Mouse (Mus musculus): ENCODE results near the gene Atp2b2. TPM values are rescaled to one million over a fixed set of nuclear protein-coding genes. Genes with fewer than 3 reads are reported as not detected.
A peak's percentile ranks its signal among the peaks of the same experiment; 100 is the strongest.

Atp2b2 gene
- polyA plus RNA-seq, 1 experiment from 2014 or later: 22.0 TPM

DNA sequence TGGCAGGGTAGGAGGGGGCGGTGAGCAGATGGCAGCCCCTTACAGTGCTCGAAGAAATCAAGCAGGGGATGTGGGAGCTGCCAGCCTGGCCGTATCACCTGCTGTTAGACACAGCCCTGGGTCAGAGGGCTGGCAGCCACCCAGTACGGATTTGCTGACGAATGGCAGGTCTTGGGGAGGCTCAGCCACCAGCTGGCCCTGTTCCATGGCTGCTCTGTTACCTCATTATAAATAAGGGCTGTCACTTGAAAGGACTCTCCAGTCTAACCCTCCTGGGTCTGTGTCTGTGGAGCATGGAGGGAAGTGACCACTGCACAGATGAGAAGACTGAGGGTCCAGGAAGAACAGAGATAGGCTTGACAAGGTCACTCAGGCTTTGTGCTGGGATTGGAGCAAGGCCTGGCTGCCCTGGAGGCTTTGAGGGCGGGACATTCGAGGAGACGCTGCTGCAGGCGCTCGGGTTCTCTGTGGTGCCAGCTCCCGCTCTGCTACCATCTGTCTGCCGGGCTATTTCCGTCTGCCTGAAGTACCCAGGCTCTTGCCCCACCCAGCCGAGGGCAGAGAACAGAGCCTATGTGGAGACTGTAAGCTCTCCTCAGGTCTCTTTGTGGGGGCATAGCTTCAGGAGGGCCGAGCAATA is 181.6 kb downstream of the Atp2b2 start:
- H3K4me3 ChIP-seq: no peak overlapping the region
- H3K4me1 ChIP-seq (replicated peaks): peaks cover 64% of the 10 kb centered on the region
- peak overlapping the region; percentile 80 for H3K27ac ChIP-seq (replicated peaks)
- peak; percentile 71 for ATAC-seq (ENCODE audit: low read depth)
- H3K36me3 ChIP-seq: no peaks in the 10 kb centered on the region
- 23% methylated on average over 15 of the region's 15 CpGs for WGBS
- H3K4me2 ChIP-seq: no peak overlapping the region
- no peaks in the 10 kb centered on the region for H3K27me3 ChIP-seq
- H3K9ac ChIP-seq: no peak overlapping the region
- no peaks in the 10 kb centered on the region for H3K9me3 ChIP-seq

DNA sequence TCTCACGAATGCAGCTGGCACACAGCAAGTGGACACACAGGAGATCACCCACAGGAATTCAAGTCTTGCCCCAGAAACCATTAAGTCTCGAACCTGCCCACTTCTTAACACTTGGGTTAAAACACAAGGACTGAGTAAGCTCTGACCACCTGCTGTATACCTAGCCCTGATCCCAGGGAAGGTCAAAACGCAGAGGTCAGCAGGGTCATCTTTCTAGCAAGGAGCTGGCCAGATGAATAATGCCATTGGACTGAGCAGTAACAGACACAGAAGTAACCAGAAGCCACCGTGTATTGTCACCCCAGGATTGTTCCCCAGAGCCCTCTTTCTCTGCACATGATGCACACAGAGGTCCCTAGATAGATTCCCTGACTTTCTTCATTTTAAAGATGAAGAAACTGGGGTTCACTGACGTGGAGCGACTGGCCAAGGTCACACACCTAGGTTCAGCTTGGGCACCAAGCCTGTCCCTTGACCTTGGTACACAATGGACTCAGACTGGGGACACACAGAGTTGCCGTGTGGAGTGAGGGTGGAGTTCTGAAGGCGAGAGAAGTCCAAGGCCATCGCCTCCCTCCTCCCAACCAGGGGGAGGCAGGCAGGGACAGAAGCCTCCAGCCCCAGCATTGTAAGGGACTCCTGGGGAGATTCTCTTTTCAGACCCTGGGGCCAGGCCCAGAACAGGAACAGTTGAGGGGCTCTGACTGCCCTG is 182.2 kb downstream of the Atp2b2 start:
- H3K9me3 ChIP-seq: no peaks in the 10 kb centered on the region
- H3K27ac ChIP-seq (replicated peaks): peak overlapping the region; percentile 80
- H3K4me2 ChIP-seq: no peak overlapping the region
- no peaks in the 10 kb centered on the region for H3K27me3 ChIP-seq
- no peaks in the 10 kb centered on the region for H3K36me3 ChIP-seq
- no peak overlapping the region for H3K4me3 ChIP-seq
- ATAC-seq (ENCODE audit: low read depth): no peak
- WGBS: 56% methylated on average over 9 of the region's 9 CpGs
- H3K4me1 ChIP-seq (replicated peaks): peaks cover 68% of the 10 kb centered on the region
- no peak overlapping the region for H3K9ac ChIP-seq

DNA sequence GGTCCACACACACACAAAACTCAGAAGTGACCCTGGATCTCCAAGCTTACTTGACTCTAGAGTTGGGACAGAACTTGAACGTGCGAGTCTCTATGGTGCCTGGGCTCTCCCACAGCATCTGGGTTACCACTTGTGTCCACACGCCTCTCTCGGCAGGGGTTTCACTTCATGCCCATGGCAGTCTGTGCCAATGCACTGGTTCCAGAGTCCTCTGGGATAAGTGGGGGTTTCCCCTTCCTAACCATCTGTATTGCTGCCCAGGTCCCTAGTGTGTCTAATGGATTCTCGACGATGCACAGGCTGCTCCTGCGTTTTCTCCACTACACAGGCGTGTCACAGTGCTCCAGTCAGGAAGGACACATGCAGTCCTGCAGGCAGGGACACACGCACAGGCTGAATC is 184.1 kb downstream of the Atp2b2 start:
- Histone ChIP-seq H3K9me3 (no peaks in the 10 kb centered on the region), H3K4me3 (no peak overlapping the region), H3K36me3 (no peaks in the 10 kb centered on the region), H3K27me3 (no peaks in the 10 kb centered on the region), H3K4me1 (replicated peaks) (peaks cover 75% of the 10 kb centered on the region), H3K27ac (replicated peaks) (peak overlapping the region; percentile 52), H3K9ac (no peak overlapping the region), H3K4me2 (no peak overlapping the region)
- ATAC-seq (ENCODE audit: low read depth): no peak
- 53% methylated on average over 9 of the region's 9 CpGs for WGBS

GRCm38 (mm10) chr6:113857310-113857873 is 185.0 kb downstream of the Atp2b2 start:
- Histone ChIP-seq H3K4me3 (no peak overlapping the region), H3K4me2 (no peak overlapping the region), H3K36me3 (no peaks in the 10 kb centered on the region), H3K9me3 (no peaks in the 10 kb centered on the region), H3K4me1 (replicated peaks) (peaks cover 78% of the 10 kb centered on the region), H3K9ac (no peak overlapping the region), H3K27me3 (no peaks in the 10 kb centered on the region), H3K27ac (replicated peaks) (peak overlapping the region; percentile 43)
- ATAC-seq (ENCODE audit: low read depth): no peak
- WGBS: 45% methylated on average over 2 of the region's 2 CpGs

- Histone ChIP-seq H3K4me3 (no peak overlapping the region), H3K4me1 (replicated peaks) (peaks cover 80% of the 10 kb centered on the region), H3K4me2 (no peak overlapping the region), H3K27ac (replicated peaks) (peak overlapping the region; percentile 67), H3K27me3 (no peaks in the 10 kb centered on the region), H3K9ac (no peak overlapping the region), H3K9me3 (no peaks in the 10 kb centered on the region), H3K36me3 (no peaks in the 10 kb centered on the region)
- ATAC-seq (ENCODE audit: low read depth): peak; percentile 52
- 44% methylated on average over 15 of the region's 15 CpGs for WGBS
These were observed 185.6 kb downstream of the Atp2b2 start for GRCm38 (mm10) chr6:113856790-113857189.

GRCm38 (mm10) chr6:113856095-113856646 is 186.2 kb downstream of the Atp2b2 start:
- Histone ChIP-seq H3K36me3 (no peaks in the 10 kb centered on the region), H3K9me3 (no peaks in the 10 kb centered on the region), H3K9ac (no peak overlapping the region), H3K4me2 (no peak overlapping the region), H3K4me3 (no peak overlapping the region), H3K27me3 (no peaks in the 10 kb centered on the region), H3K27ac (replicated peaks) (peak overlapping the region; percentile 67), H3K4me1 (replicated peaks) (peaks cover 76% of the 10 kb centered on the region)
- no peak for ATAC-seq (ENCODE audit: low read depth)
- 90% methylated on average over 1 of the region's 1 CpGs for WGBS

- Histone ChIP-seq H3K27ac (replicated peaks) (peak overlapping the region; percentile 67), H3K9me3 (no peaks in the 10 kb centered on the region), H3K9ac (no peak overlapping the region), H3K27me3 (no peaks in the 10 kb centered on the region), H3K4me2 (no peak overlapping the region), H3K36me3 (no peaks in the 10 kb centered on the region), H3K4me1 (replicated peaks) (peaks cover 70% of the 10 kb centered on the region), H3K4me3 (no peak overlapping the region)
- ATAC-seq (ENCODE audit: low read depth): no peak
These were observed 186.8 kb downstream of the Atp2b2 start for GRCm38 (mm10) chr6:113855581-113855980.

DNA sequence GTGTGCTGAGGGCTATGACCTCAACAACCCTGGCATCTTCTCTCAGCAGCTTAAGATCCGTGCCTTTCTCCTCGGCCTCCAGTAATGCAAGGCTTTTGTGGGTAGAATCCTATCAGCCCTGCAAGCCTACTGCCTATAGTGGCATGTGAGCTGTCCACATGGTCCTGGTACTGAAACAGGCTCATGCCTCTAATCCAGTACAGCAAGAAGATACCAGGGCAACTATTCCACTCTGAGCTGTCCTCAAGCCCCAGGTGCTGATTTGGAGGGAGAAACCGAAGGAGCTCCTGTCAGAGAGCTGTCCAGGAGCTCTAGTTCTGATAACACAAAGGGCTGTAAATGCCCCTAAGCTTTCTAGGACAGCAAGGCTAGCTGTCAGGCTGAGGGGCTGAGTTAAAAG is 190.1 kb downstream of the Atp2b2 start:
- Histone ChIP-seq H3K27ac (replicated peaks) (no peak overlapping the region; the same call in 1 of the 2 replicates), H3K4me3 (no peak overlapping the region), H3K36me3 (no peaks in the 10 kb centered on the region), H3K9me3 (no peaks in the 10 kb centered on the region), H3K9ac (no peak overlapping the region), H3K4me2 (no peak overlapping the region), H3K27me3 (no peaks in the 10 kb centered on the region), H3K4me1 (replicated peaks) (peaks cover 39% of the 10 kb centered on the region)
- WGBS: 12% methylated on average over 3 of the region's 3 CpGs
- no peak for ATAC-seq (ENCODE audit: low read depth)

GRCm38 (mm10) chr6:113849819-113850218 is 192.6 kb downstream of the Atp2b2 start:
- 94% methylated on average over 3 of the region's 3 CpGs for WGBS
- Histone ChIP-seq H3K9ac (no peak overlapping the region), H3K4me1 (replicated peaks) (peaks cover 26% of the 10 kb centered on the region), H3K4me3 (no peak overlapping the region), H3K27ac (replicated peaks) (no peak overlapping the region), H3K9me3 (no peaks in the 10 kb centered on the region), H3K27me3 (no peaks in the 10 kb centered on the region), H3K36me3 (no peaks in the 10 kb centered on the region), H3K4me2 (no peak overlapping the region)
- no peak for ATAC-seq (ENCODE audit: low read depth)

GRCm38 (mm10) chr6:113848655-113849054 is 193.8 kb downstream of the Atp2b2 start:
- H3K9ac ChIP-seq: no peak overlapping the region

DNA sequence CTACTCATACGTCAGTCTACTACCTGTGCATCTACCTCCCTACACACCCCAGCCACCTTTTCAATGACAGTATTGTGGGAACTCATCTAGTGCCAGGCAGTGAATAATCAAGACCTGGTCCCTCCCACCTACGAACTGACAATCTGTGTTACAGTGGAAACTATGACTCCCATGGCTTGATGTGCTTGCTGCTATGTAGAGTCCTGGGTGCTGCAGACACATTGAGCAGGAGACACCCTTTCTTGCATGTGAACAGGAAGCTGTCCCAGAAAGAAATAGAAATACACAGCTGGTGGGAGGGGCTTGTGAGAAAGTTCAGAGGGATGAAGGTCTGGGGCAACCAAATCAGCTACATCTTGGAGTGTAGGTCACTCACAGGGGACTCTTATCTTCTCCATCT is 195.3 kb downstream of the Atp2b2 start:
- H3K9me3 ChIP-seq: no peaks in the 10 kb centered on the region
- H3K4me3 ChIP-seq: no peak overlapping the region
- H3K27ac ChIP-seq (replicated peaks): no peak overlapping the region
- H3K4me2 ChIP-seq: no peak overlapping the region
- no peak for ATAC-seq (ENCODE audit: low read depth)
- peaks cover 25% of the 10 kb centered on the region for H3K4me1 ChIP-seq (replicated peaks)
- peaks cover 4% of the 10 kb centered on the region; the same call in 1 of the 2 replicates for H3K36me3 ChIP-seq
- WGBS: 84% methylated on average over 2 of the region's 2 CpGs
- H3K9ac ChIP-seq: no peak overlapping the region
- no peaks in the 10 kb centered on the region for H3K27me3 ChIP-seq

More at GRCm38 (mm10) chr6:113848655-113849054, 193.8 kb downstream of the Atp2b2 start:
- no peak overlapping the region for H3K4me2 ChIP-seq
- WGBS: 81% methylated on average over 2 of the region's 2 CpGs
- no peak overlapping the region for H3K27ac ChIP-seq (replicated peaks)
- H3K9me3 ChIP-seq: no peaks in the 10 kb centered on the region
- no peaks in the 10 kb centered on the region for H3K36me3 ChIP-seq
- H3K4me3 ChIP-seq: no peak overlapping the region
- no peaks in the 10 kb centered on the region for H3K27me3 ChIP-seq
- ATAC-seq (ENCODE audit: low read depth): no peak
- H3K4me1 ChIP-seq (replicated peaks): peaks cover 28% of the 10 kb centered on the region

GRCm38 (mm10) chr6:113843248-113843647 is 199.2 kb downstream of the Atp2b2 start:
- no peak overlapping the region for H3K4me3 ChIP-seq
- no peak for ATAC-seq (ENCODE audit: low read depth)
- 17% methylated on average over 3 of the region's 3 CpGs for WGBS

More at GRCm38 (mm10) chr6:113843248-113843647, 199.2 kb downstream of the Atp2b2 start:
- Histone ChIP-seq H3K27ac (replicated peaks) (no peak overlapping the region), H3K4me1 (replicated peaks) (peaks cover 20% of the 10 kb centered on the region), H3K9ac (no peak overlapping the region), H3K9me3 (no peaks in the 10 kb centered on the region), H3K4me2 (no peak overlapping the region), H3K27me3 (no peaks in the 10 kb centered on the region), H3K36me3 (peaks cover 15% of the 10 kb centered on the region; the same call in 1 of the 2 replicates)

All from neural tube, embryonic 13.5 days (tissue).